Mouse (Mus musculus): ENCODE data around the gene Rasgef1a.

Gene Rasgef1a

DNA sequence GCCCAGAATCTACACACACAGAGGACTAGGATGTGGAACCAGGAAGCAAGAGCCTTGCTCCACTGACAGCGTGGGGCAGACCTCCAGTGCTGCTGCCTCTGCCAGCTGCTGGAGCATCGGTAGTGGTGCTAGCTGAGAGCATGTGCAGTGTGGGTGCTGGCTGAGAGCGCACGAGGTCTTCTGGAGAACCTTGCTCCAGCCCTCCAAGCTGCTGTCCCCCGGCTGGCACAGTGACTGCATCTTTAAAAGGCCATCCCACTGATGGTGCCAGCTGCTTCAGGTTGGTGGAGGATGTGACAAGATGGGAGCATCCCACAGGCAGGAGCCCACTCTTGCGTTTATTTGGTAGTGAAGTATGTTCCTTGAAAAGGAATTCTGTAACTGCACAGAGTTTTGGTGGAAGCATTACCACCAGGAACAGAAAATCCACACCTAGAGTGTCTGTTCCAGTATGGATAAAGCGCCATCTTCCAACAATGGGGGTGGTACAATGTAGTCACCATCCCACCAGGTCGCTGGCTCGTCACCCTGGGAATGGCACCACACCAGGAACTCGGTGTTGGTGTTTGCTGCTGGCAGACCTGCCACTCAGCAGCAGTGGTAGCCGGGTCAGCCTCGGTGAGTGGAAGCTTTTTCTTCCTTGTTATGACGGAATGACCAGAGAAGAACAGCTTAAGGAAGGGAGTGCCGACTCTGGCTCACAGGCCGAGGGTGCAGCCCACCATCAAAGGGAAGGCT is 11.8 kb downstream of the Rasgef1a start:
- no peak for DNase-seq (ENCODE audit: low read depth, low spot score)

DNA sequence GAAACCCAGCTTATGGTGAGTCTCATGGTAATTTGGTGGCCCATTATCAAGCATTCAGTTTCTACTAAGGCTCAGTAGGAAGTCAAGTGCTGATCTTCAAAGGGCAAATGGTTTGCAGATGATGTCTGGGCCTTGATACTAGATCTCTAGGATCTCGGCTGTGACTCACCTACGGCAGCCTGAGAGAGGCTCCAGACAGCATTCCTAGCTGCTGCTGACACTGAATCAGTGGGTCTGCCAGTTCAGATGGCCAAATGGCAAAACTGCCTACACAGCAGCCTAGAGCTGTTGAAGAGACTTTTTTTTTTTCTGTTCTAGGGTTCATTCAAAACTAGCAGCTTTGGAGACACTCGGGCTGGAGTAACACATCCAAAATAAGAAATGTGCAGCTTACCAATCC is 15.8 kb downstream of the Rasgef1a start:
- no peak for DNase-seq (ENCODE audit: low read depth, low spot score)

GRCm38 (mm10) chr6:118031467-118031866 is 20.2 kb downstream of the Rasgef1a start:
- no peak for DNase-seq (ENCODE audit: low read depth, low spot score)

- no peak for DNase-seq (ENCODE audit: low read depth, low spot score)
Measured at GRCm38 (mm10) chr6:118035639-118036038, 24.4 kb downstream of the Rasgef1a start.

DNA sequence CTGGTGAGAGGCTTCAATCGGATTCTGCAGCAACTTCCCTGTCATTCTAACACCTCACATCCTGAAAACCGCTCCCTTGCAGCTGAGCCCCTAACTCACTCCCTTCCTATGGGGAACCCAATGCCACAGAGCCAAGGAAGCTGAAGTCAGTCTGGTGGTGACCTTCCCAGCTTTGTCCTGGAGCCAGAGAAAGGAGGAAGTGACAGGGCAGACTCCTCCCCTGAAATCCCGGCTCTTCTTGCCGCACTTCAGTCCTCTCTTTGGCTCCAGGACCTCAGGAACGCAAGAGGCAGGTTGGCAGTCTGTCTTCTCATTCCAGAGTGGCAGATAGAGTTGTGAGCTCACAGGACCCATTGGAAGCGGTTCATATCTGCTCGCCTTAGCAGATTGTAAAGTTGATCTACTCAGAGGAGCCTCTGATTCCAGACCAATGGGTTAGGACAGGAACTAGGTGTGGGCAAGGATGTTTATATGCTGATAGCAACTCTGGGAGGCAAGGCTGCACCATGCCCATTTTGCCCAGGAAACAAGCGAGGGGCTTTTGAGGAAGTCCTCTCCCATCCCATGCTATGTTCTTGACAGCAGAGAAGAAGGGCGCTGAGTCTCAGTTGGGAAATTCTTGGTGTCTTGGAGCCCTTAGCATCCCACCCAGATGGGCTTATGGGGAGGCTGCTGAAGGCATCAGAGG is 25.0 kb downstream of the Rasgef1a start:
- DNase-seq (ENCODE audit: low read depth, low spot score) = no peak

DNA sequence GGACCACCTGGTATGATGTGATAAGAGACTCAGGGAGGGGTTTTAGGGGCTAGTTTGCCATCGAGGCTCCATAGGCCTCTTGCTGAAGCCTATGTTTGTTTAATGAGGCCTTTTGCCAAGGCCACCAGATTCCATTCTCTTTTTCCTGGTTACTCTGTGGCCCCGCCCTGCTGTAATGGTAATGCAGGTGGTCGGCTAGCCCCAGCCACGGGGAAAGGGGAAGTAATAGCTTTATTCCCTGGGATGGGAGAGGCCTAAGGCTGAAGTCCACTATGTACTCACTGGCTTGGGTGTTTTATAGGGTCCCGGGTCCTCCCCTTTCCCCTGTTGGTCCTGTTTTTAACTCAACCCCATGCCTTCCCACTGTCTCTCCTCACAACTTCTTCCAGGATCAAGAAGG is 25.6 kb downstream of the Rasgef1a start:
- DNase-seq (ENCODE audit: low read depth, low spot score) = no peak

DNA sequence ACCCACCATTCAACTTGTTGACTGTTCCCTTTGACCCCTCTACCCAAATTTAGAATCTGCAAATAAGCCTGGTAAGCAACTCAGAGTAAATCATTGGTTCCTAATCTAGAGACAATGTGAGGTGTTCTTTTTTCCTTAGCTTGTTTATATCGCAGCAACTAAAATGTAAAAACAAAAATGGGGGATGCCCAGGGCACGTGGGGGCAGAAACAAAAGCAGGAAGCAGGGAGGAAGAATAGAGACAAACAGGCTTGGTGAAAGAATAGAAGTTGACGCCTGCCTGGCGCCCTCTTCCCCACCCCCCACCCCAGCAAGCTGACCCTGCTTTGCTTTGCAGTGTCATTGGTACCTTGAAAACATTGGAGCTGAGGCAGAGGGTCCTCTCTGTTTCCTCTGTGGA is 33.9 kb downstream of the Rasgef1a start:
- no peak for DNase-seq (ENCODE audit: low read depth, low spot score)

DNA sequence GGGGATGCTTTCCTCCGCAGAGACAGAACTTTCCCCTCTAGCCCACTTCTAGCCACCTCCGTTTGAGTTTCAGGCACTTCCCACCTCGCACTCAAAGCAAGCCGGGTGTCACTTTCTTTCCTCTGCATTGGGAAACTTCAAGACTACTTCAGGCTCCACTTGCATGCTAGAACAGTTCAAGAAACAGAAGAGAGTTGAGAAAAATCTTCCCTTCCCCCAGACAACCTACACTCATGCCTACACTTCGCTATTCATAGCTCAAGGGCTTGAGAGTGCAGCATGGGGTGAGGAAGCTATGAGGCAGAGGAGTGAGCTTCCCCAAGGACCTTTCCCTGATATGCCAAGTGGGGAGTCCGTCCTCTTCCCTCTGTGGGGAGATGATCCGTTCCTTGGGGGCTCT is 34.7 kb downstream of the Rasgef1a start:
- DNase-seq (ENCODE audit: low read depth, low spot score) = no peak

DNA sequence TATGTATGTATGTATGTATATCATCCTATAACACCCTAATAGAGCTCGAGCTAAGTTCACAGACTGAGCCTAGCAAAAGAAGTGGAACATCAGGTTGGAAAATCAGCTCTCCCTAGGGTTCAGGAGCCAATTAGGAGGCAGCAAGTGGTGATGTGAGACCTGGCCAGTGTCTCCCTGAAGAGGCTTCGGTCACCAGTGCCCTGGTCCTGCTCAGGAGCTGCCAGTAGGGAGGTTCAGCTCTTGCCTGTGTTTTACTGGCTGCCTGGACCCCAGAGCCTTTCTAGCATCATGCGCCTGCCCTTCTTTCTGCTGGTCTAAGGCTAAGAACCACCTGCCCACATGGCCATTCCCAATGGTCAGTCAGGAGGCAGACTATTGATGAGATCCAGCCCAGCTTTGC is 35.3 kb downstream of the Rasgef1a start:
- DNase-seq (ENCODE audit: low read depth, low spot score) = no peak

GRCm38 (mm10) chr6:118046924-118047323 is 35.7 kb downstream of the Rasgef1a start:
- no peak for DNase-seq (ENCODE audit: low read depth, low spot score)

DNA sequence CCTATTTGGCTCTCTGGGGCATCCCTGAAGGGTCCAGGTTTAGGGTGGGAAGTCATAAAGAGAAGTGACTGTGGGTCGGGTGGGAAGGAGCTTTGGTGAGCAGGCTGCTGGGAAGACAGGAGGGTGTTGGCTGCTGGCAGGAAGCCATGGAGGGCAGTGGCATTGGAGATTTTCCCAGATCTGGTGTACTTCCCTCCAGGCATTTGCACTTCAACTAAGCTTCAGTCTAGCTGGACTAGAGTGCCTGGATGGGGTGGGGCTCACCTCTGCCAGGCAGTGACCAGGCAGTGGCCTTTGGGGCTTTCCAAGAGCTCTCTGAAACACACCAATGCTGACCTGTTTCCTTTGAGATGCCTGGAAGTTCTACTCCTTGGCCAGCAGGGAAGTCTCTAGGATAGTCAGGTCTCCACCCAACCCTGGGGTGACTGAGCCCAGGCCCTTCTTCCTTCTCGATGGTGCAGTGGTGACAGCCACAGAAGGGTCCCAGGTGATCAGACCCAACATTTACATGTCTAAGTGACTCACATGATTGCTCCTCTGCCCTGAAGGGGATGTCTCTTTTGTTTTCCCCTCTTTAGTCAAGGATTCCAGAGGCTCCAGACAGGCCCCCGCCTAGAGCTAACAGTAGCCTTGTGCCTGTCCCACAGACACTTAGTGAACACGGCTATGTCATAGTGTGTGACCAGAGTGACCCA is 36.7 kb downstream of the Rasgef1a start:
- DNase-seq (ENCODE audit: low read depth, low spot score) = no peak

DNA sequence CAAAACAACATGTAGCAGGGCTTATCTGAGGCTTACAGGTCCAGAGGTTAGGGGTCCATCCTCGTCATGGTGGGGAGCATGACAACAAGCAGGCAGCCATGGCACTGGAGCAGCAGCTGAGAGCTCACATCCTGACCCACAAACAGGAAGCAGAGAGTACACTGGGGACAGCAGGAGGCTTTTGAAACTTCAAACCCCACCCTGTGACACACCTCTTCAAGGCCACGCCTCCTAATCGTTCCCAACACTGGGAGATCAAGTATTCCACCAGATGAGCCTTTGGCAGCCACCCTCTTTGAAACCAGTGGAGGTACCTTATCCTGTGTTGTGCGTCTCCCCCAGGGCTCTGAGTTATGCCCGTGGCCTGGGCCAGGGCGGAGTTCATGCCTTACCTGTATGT is 38.5 kb downstream of the Rasgef1a start:
- no peak for DNase-seq (ENCODE audit: low read depth, low spot score)

- DNase-seq (ENCODE audit: low read depth, low spot score) = no peak
Measured at GRCm38 (mm10) chr6:118051474-118051873, 40.2 kb downstream of the Rasgef1a start.

GRCm38 (mm10) chr6:118055209-118055608 is 44.0 kb downstream of the Rasgef1a start:
- no peak for DNase-seq (ENCODE audit: low read depth, low spot score)

GRCm38 (mm10) chr6:118061266-118061665 is 50.0 kb downstream of the Rasgef1a start:
- DNase-seq (ENCODE audit: low read depth, low spot score) = no peak

DNA sequence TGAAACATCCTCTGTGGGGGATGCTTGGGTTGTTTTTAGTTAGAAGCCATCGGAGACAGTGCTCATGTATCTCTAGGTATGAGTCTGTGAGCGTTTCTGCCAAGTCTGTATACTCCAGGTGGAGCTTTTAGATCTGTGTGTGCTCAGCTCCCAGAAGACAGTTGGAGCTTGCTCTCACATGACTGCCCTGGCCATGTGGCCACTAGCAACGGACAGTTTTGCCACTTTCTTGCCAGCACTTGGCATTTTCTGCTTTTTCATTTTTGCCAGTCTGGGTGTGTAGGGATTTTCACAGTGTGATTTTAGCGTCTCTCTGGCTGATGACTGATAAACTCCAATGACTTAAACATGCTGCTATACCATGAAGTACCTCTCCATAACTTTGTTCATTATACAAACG is 52.0 kb downstream of the Rasgef1a start:
- no peak for DNase-seq (ENCODE audit: low read depth, low spot score)

DNA sequence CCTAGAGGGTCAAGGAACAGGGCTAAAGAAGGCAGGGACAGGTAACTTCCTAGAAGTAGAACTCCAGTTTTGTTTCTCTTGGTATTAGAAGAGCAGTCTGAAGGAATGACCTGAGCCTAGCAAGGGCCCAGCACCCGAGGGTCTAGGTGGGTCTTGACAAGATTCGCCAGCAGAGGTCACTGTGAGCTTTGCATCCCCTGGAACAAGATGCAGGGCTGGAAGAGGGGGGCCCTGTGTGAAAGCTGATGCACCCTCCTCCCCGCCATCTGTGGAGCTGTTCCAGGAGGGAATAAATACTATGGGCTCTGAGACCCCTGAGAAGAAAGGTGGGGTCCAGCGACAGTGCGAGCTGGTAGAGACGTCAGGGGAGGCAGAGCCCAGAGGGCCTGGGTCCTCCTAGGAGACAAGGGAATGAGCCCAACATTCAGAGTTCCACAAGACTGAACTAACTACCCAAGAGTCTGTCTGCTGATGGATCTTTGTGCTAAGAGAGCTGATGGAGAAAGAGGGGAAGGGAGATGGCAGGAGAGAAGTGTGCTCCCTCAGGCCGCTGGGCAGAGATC is 53.8 kb downstream of the Rasgef1a start:
- no peak for DNase-seq (ENCODE audit: low read depth, low spot score)

- no peak for DNase-seq (ENCODE audit: low read depth, low spot score)
Measured at GRCm38 (mm10) chr6:118065837-118066198, 54.6 kb downstream of the Rasgef1a start.

DNA sequence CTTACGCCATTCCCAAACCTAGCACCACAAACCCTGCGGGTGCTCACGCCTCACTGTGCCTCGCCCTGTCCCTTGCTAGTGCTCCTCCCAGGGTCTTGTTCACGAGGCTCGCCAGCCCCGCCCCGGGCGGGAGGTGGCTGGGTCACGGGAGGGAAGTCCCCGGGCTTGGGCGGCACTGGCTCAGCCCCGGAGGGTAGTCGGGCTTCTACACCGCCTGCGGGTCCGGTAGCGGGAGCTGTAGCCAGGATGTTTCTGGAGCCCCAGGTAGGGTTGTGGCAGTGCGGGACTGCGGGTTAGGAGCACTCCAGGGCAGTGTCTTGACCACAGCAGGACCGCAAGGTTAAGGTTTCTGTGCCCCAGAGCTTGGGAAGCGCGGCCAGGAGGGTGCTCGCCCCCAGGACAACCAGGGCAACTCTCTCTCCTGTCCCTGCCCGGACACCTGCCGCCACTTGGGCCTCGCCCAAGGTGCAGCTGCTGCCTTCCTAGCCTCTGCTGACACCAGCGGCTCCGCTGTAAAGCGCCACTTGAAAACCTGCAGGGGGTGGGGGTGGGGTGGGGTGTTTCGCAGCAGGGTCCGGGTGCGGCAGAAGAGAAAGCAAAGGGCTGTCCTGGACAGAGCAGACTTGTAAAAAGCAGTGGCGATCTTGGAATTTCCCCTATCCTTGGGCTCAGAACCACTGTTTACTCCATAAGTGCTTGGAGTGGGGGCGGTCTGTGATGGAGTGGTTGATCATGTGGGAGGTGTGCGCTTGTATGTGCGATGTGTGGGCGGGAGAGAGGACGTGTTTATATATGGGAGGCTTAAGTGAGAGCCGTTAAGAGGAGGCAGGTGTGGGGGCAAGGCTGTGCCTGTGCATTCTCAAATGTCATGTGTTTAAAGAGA is 55.2 kb downstream of the Rasgef1a start:
- DNase-seq (ENCODE audit: low read depth, low spot score) = no peak

DNA sequence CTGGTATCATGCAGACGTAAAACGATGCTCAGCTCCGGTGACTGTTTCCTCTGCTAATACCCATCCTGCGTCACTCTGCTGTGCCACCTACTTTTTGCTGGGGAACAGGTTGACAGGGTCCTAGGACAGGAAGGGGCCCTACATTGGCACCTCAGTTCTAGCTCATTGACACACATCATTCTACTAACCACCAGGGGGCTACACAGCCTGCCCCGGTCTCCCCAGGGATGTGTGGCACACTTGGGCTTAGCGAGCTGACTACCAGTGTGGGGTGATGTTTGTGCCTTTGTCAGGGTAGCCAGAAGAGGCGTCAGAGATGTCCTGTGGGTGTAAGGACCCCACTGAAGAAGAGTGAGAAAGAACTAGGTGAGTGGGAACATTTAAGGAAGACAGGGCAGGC is 56.5 kb downstream of the Rasgef1a start:
- no peak for DNase-seq (ENCODE audit: low read depth, low spot score)

GRCm38 (mm10) chr6:118070321-118071012 is 59.2 kb downstream of the Rasgef1a start:
- no peak for DNase-seq (ENCODE audit: low read depth, low spot score)
